Mouse (Mus musculus): ENCODE measurements around the gene Gmeb2. TPM values are rescaled to one million over a fixed set of nuclear protein-coding genes. Genes with fewer than 3 reads are reported as not detected.
A peak's percentile ranks its signal among the peaks of the same experiment; 100 is the strongest.

Gmeb2 gene
- total RNA-seq, 2 experiments from 2014 or later: 11.5 to 13.3 TPM

- intact Hi-C loops (cut with DNase I): loop anchor here (5.0 kb wide), 1 partner anchor 47 kb away; the partner anchor contains the start of gene Ppdpf
- peak; percentile 9 to 23 for DNase-seq
These were observed 53.2 kb downstream of the Gmeb2 start for GRCm38 (mm10) chr2:181234680-181235079.

GRCm38 (mm10) chr2:181233443-181233842 lies 54.4 kb downstream of the Gmeb2 start:
- no peak for DNase-seq
- intact Hi-C loops (cut with DNase I): no loop called here

GRCm38 (mm10) chr2:181231171-181231570 lies 56.7 kb downstream of the Gmeb2 start:
- no peak for DNase-seq
- intact Hi-C loops (cut with DNase I): no loop called here

GRCm38 (mm10) chr2:181228335-181228734 lies 59.5 kb downstream of the Gmeb2 start:
- intact Hi-C loops (cut with DNase I): no loop called here
- no peak for DNase-seq

- intact Hi-C loops (cut with DNase I): no loop called here
- DNase-seq: no peak
These were observed 60.7 kb downstream of the Gmeb2 start for GRCm38 (mm10) chr2:181227122-181227521.

GRCm38 (mm10) chr2:181224994-181225393 lies 62.8 kb downstream of the Gmeb2 start:
- intact Hi-C loops (cut with DNase I): no loop called here
- no peak for DNase-seq

GRCm38 (mm10) chr2:181220361-181220760 lies 67.5 kb downstream of the Gmeb2 start:
- intact Hi-C loops (cut with DNase I): loop anchor here (2.0 kb wide), 1 partner anchor 32 kb away; no protein-coding TSS in a partner anchor
- no peak for DNase-seq

GRCm38 (mm10) chr2:181219538-181220216 lies 68.2 kb downstream of the Gmeb2 start, which contains the start of gene Fndc11:
TSS of gene Fndc11 (plus strand) at chr2:181220013.
- intact Hi-C loops (cut with DNase I): loop anchor here (2.0 kb wide), 1 partner anchor 31 kb away; no protein-coding TSS in a partner anchor

GRCm38 (mm10) chr2:181218881-181219485 lies 68.9 kb downstream of the Gmeb2 start:
- DNase-seq: no peak
- intact Hi-C loops (cut with DNase I): no loop called here

More at GRCm38 (mm10) chr2:181219538-181220216, 68.2 kb downstream of the Gmeb2 start, which contains the start of gene Fndc11:
- peak; percentile 77 to 84 for DNase-seq

- DNase-seq: no peak
- intact Hi-C loops (cut with DNase I): no loop called here
These were observed 71.8 kb downstream of the Gmeb2 start for GRCm38 (mm10) chr2:181216037-181216436.

GRCm38 (mm10) chr2:181213021-181213445 lies 74.8 kb downstream of the Gmeb2 start, which contains the start of gene Srms:
TSS of gene Srms (minus strand) at chr2:181213185.
- intact Hi-C loops (cut with DNase I): no loop called here
- DNase-seq: peak in 1 of 2 experiments; percentile 33

GRCm38 (mm10) chr2:181212389-181213020 lies 75.3 kb downstream of the Gmeb2 start:
- no peak for DNase-seq
- intact Hi-C loops (cut with DNase I): no loop called here

- intact Hi-C loops (cut with DNase I): no loop called here
- DNase-seq: no peak
These were observed 81.7 kb downstream of the Gmeb2 start for GRCm38 (mm10) chr2:181206118-181206517.

GRCm38 (mm10) chr2:181205678-181206077 lies 82.2 kb downstream of the Gmeb2 start:
- intact Hi-C loops (cut with DNase I): no loop called here

GRCm38 (mm10) chr2:181202886-181203285 lies 84.9 kb downstream of the Gmeb2 start:
- DNase-seq: no peak
- intact Hi-C loops (cut with DNase I): no loop called here

More at GRCm38 (mm10) chr2:181205678-181206077, 82.2 kb downstream of the Gmeb2 start:
- no peak for DNase-seq

- intact Hi-C loops (cut with DNase I): no loop called here
- no peak for DNase-seq
These were observed 85.4 kb downstream of the Gmeb2 start, which contains the start of gene Ptk6 for GRCm38 (mm10) chr2:181202422-181202821. TSS of gene Ptk6 (minus strand) at chr2:181202789.

- DNase-seq: no peak
- intact Hi-C loops (cut with DNase I): no loop called here
These were observed 86.2 kb downstream of the Gmeb2 start for GRCm38 (mm10) chr2:181201606-181202005.

All from heart, postnatal 14 days (tissue).